8 mouse cellular contexts compared by ENCODE assay signal in genomic region chr2:163749647-163750611, GRCm38 (mm10). TPM values are rescaled to one million over a fixed set of nuclear protein-coding genes. Genes with fewer than 3 reads are reported as not detected.
DNase-seq lines count a peak whose midpoint lies in the region; ATAC-seq and TF ChIP-seq lines count a peak whose summit lies in the region.

Gene Ada, minus strand, starts transcription at chr2:163750239.

- no peaks in the 10 kb centered on the region for H3K36me3 ChIP-seq in forebrain, embryonic 14.5 days (ENCODE audit: control insufficient read depth, insufficient read depth, low read length)
- H3K36me3 ChIP-seq in hindbrain, embryonic 12.5 days, result no peaks in the 10 kb centered on the region
- no peaks in the 10 kb centered on the region for H3K36me3 ChIP-seq in liver, adult 2 months (ENCODE audit: control insufficient read depth, insufficient read depth, low read length)
- H3K36me3 ChIP-seq in midbrain, postnatal 0 days (ENCODE audit: insufficient read depth, low read length), result no peaks in the 10 kb centered on the region
- no peaks in the 10 kb centered on the region for H3K36me3 ChIP-seq in thymus, adult 2 months (ENCODE audit: control insufficient read depth, insufficient read depth, low read length)

- no peaks in the 10 kb centered on the region for H3K79me2 ChIP-seq in liver, adult 2 months (ENCODE audit: control insufficient read depth, insufficient read depth, low read length)

- peak within 1 kb of the TSS; percentile 70 for H3K9ac ChIP-seq in forebrain, embryonic 14.5 days (ENCODE audit: low read length)
- H3K9ac ChIP-seq in hindbrain, embryonic 12.5 days, result peak within 1 kb of the TSS; percentile 61
- H3K9ac ChIP-seq in liver, adult 2 months (ENCODE audit: low read depth, low read length), result peak within 1 kb of the TSS; percentile 35
- peak within 1 kb of the TSS; percentile 57 for H3K9ac ChIP-seq in midbrain, postnatal 0 days (replicated peaks; ENCODE audit: low read length, poor library complexity, severe bottlenecking)

- H3K9me3 ChIP-seq in forebrain, embryonic 14.5 days (replicated peaks; ENCODE audit: control insufficient read depth, low read length), result no peaks in the 10 kb centered on the region
- no peaks in the 10 kb centered on the region for H3K9me3 ChIP-seq in hindbrain, embryonic 12.5 days (replicated peaks)
- H3K9me3 ChIP-seq in midbrain, postnatal 0 days (ENCODE audit: low read length), result no peaks in the 10 kb centered on the region

- H3K4me2 ChIP-seq in forebrain, embryonic 14.5 days (ENCODE audit: low read length), result peak within 1 kb of the TSS; percentile 91
- H3K4me2 ChIP-seq in hindbrain, embryonic 12.5 days (replicated peaks), result peak within 1 kb of the TSS; percentile 86
- peak within 1 kb of the TSS; percentile 93 for H3K4me2 ChIP-seq in midbrain, postnatal 0 days (ENCODE audit: low read depth, low read length, poor library complexity, severe bottlenecking)

- intact Hi-C loops in heart, postnatal 25 days (cut with DNase I), result no loop called here

- TF ChIP-seq CTCF in liver, adult 2 months (IDR thresholded peaks at IDR 0.05; ENCODE audit: low read depth, low read length), result no peak
- TF ChIP-seq CTCF in midbrain, postnatal 0 days (IDR thresholded peaks at IDR 0.05), result peak; percentile 37; the same call in 1 of the 2 replicates
- TF ChIP-seq CTCF in thymus, adult 2 months (IDR thresholded peaks at IDR 0.05; ENCODE audit: borderline replicate concordance, control insufficient read depth, extremely low read depth, insufficient read depth, low read length, poor library complexity), result no peak

- peak; percentile 95 for DNase-seq in heart, adult 11 months
- no peak for DNase-seq in heart, postnatal 25 days (ENCODE audit: low spot score)
- DNase-seq in adrenal gland, postnatal 36 days, result peak; percentile 80 to 88
- peak; percentile 58 for DNase-seq in forebrain, embryonic 14.5 days (ENCODE audit: low spot score)
- DNase-seq in liver, adult 2 months (ENCODE audit: extremely low read depth, low read depth, low spot score), result peak; percentile 8
- peak; percentile 18 for DNase-seq in midbrain, postnatal 0 days (ENCODE audit: low spot score)
- peak; percentile 78 for DNase-seq in thymus, adult 2 months

- peak; percentile 86 for ATAC-seq in forebrain, embryonic 14.5 days
- ATAC-seq in hindbrain, embryonic 12.5 days (ENCODE audit: low FRiP score), result peak; percentile 76
- ATAC-seq in midbrain, postnatal 0 days (ENCODE audit: low FRiP score), result peak; percentile 52

- H3K27ac ChIP-seq in forebrain, embryonic 14.5 days (ENCODE audit: low read depth, low read length), result no peak within 1 kb of the TSS
- H3K27ac ChIP-seq in hindbrain, embryonic 12.5 days, result no peak within 1 kb of the TSS
- H3K27ac ChIP-seq in liver, adult 2 months (replicated peaks; ENCODE audit: insufficient read depth, low read depth, low read length), result no peak within 1 kb of the TSS
- no peak within 1 kb of the TSS for H3K27ac ChIP-seq in midbrain, postnatal 0 days (ENCODE audit: low read depth, low read length)
- H3K27ac ChIP-seq in thymus, adult 2 months (ENCODE audit: control insufficient read depth, insufficient read depth, low read length), result no peak within 1 kb of the TSS

- TF ChIP-seq POLR2A in liver, adult 2 months (IDR thresholded peaks at IDR 0.05; ENCODE audit: extremely low read depth, insufficient read depth, low read length), result no peak
- no peak for TF ChIP-seq POLR2A in thymus, adult 2 months (IDR thresholded peaks at IDR 0.05; ENCODE audit: control insufficient read depth, extremely low read depth, insufficient read depth, low read length, poor library complexity)

- peaks cover 6% of the 10 kb centered on the region; the same call in 1 of the 2 replicates for H3K4me1 ChIP-seq in forebrain, embryonic 14.5 days (ENCODE audit: control insufficient read depth, insufficient read depth, low read length)
- H3K4me1 ChIP-seq in hindbrain, embryonic 12.5 days, result peaks cover 13% of the 10 kb centered on the region
- H3K4me1 ChIP-seq in liver, adult 2 months (ENCODE audit: control insufficient read depth, insufficient read depth, low read length), result no peaks in the 10 kb centered on the region; the same call in 1 of the 2 replicates
- H3K4me1 ChIP-seq in midbrain, postnatal 0 days (ENCODE audit: insufficient read depth, low read length), result peaks cover 3% of the 10 kb centered on the region; the same call in 1 of the 2 replicates
- H3K4me1 ChIP-seq in thymus, adult 2 months (replicated peaks; ENCODE audit: control insufficient read depth, insufficient read depth, low read length), result peaks cover 42% of the 10 kb centered on the region

- H3K4me3 ChIP-seq in forebrain, embryonic 14.5 days (ENCODE audit: low read depth, low read length), result peak within 1 kb of the TSS; percentile 51
- peak within 1 kb of the TSS; percentile 48 for H3K4me3 ChIP-seq in hindbrain, embryonic 12.5 days
- H3K4me3 ChIP-seq in liver, adult 2 months (ENCODE audit: insufficient read depth, low read depth, low read length), result peak within 1 kb of the TSS; percentile 60
- peak within 1 kb of the TSS; percentile 53 for H3K4me3 ChIP-seq in midbrain, postnatal 0 days (ENCODE audit: low read depth, low read length)
- peak within 1 kb of the TSS; percentile 99 for H3K4me3 ChIP-seq in thymus, adult 2 months (ENCODE audit: control insufficient read depth, insufficient read depth, low read length)

- 1% methylated on average over 53 of the region's 57 CpGs for WGBS in forebrain, embryonic 14.5 days
- under 1% methylated on average over 48 of the region's 57 CpGs for WGBS in hindbrain, embryonic 12.5 days
- 3% methylated on average over 57 of the region's 57 CpGs for WGBS in liver, adult 2 months
- 2% methylated on average over 51 of the region's 57 CpGs for WGBS in midbrain, postnatal 0 days
- WGBS in thymus, adult 2 months, result 1% methylated on average over 46 of the region's 57 CpGs

- H3K27me3 ChIP-seq in forebrain, embryonic 14.5 days (replicated peaks; ENCODE audit: control insufficient read depth, insufficient read depth, low read length), result no peaks in the 10 kb centered on the region
- peaks cover 26% of the 10 kb centered on the region for H3K27me3 ChIP-seq in hindbrain, embryonic 12.5 days
- peaks cover 3% of the 10 kb centered on the region; the same call in 1 of the 2 replicates for H3K27me3 ChIP-seq in liver, adult 2 months (ENCODE audit: control insufficient read depth, insufficient read depth, low read length)
- H3K27me3 ChIP-seq in midbrain, postnatal 0 days (ENCODE audit: insufficient read depth, low read length), result no peaks in the 10 kb centered on the region
- no peaks in the 10 kb centered on the region; the same call in 1 of the 2 replicates for H3K27me3 ChIP-seq in thymus, adult 2 months (ENCODE audit: control insufficient read depth, insufficient read depth, low read length)

RNA-seq across cellular contexts. Expression of gene Ada, which starts in this region (rescaled TPM):
- under 1 TPM; 0.39 to 0.68 TPM for total RNA-seq in heart, postnatal 25 days (2021)
- 1 to 10 TPM; 3.6 to 4.9 TPM for total RNA-seq in adrenal gland, postnatal 36 days (2021)
- 4.5 and 5.5 TPM in 2 replicates for polyA plus RNA-seq in forebrain, embryonic 14.5 days (2014; fragmentation: Nextera tagmentation; extraction: Ambion mirVana)
- polyA plus RNA-seq in hindbrain, embryonic 12.5 days (2016; fragmentation: Nextera tagmentation; extraction: Ambion mirVana), result 4.0 and 4.3 TPM in 2 replicates
- 1.9 TPM in 2 replicates for total RNA-seq in liver, adult 2 months (2014; rRNA removed)
- 0.73 and 0.80 TPM in 2 replicates for polyA plus RNA-seq in liver, adult 2 months (2012; rRNA removed)
- total RNA-seq in midbrain, postnatal 0 days (2014; rRNA removed), result 1.4 and 2.6 TPM in 2 replicates
- 3.7 and 3.8 TPM in 2 replicates for polyA plus RNA-seq in midbrain, postnatal 0 days (2015; fragmentation: Nextera tagmentation; extraction: Ambion mirVana)
- 46.8 and 51.1 TPM in 2 replicates for polyA plus RNA-seq in thymus, adult 2 months (2012; rRNA removed)

Comparison
In these comparisons a context has a peak if more than half of its experiments do, and no peak if none do; other contexts are left out.
1. H3K4me3 ChIP-seq: peak in every context shown above with its lines; median percentile 99 in thymus, adult 2 months; 60 in liver, adult 2 months; 53 in midbrain, postnatal 0 days; 51 in forebrain, embryonic 14.5 days; 48 in hindbrain, embryonic 12.5 days.